ENCODE assay signal across 12 mouse cellular contexts in genomic region chr17:26575786-26576690, GRCm38 (mm10). TPM values are rescaled to one million over a fixed set of nuclear protein-coding genes. Genes with fewer than 3 reads are reported as not detected.
DNase-seq lines count a peak whose midpoint lies in the region; ATAC-seq and TF ChIP-seq lines count a peak whose summit lies in the region.
"Had no signal": no experiment of that assay in that cellular context is flagged by ENCODE, and none has a peak within 500 bp of the region (broad histone marks: within the 10 kb centered on the region; RNA-seq: fewer than 3 reads in every experiment).

No protein-coding gene starts in this region.

- no peaks in the 10 kb centered on the region for H3K9me3 ChIP-seq in forebrain, embryonic 12.5 days
- no peaks in the 10 kb centered on the region for H3K9me3 ChIP-seq in forebrain, postnatal 0 days (ENCODE audit: low read length)
- H3K9me3 ChIP-seq in hindbrain, embryonic 10.5 days: no peaks in the 10 kb centered on the region
- H3K9me3 ChIP-seq in hindbrain, embryonic 12.5 days (replicated peaks): no peaks in the 10 kb centered on the region
- no peaks in the 10 kb centered on the region for H3K9me3 ChIP-seq in G1E (replicated peaks)
- H3K9me3 ChIP-seq: hindbrain, embryonic 15.5 days had no signal

- H3K36me3 ChIP-seq in forebrain, embryonic 12.5 days (replicated peaks): peaks cover 44% of the 10 kb centered on the region
- peaks cover 30% of the 10 kb centered on the region for H3K36me3 ChIP-seq in forebrain, postnatal 0 days (ENCODE audit: insufficient read depth)
- H3K36me3 ChIP-seq in hindbrain, embryonic 10.5 days: peaks cover 82% of the 10 kb centered on the region
- H3K36me3 ChIP-seq in hindbrain, embryonic 12.5 days: peaks cover 23% of the 10 kb centered on the region; the same call in 1 of the 2 replicates
- peaks cover 82% of the 10 kb centered on the region for H3K36me3 ChIP-seq in G1E (replicated peaks)
- H3K36me3 ChIP-seq: hindbrain, embryonic 15.5 days had no signal

- intact Hi-C loops in left cerebral cortex, postnatal 14 days (cut with DNase I): no loop called here

- H3K27ac ChIP-seq in forebrain, embryonic 12.5 days: peak overlapping the region; percentile 42
- no peak overlapping the region for H3K27ac ChIP-seq in forebrain, postnatal 0 days (ENCODE audit: low read depth, low read length)
- H3K27ac ChIP-seq in hindbrain, embryonic 10.5 days: 0 out of 2 replicates have a peak overlapping the region, but pooled peaks have one; percentile 40
- no peak overlapping the region for H3K27ac ChIP-seq in hindbrain, embryonic 12.5 days
- H3K27ac ChIP-seq: hindbrain, embryonic 15.5 days had no signal

- peaks cover 12% of the 10 kb centered on the region; the same call in 1 of the 2 replicates for H3K4me1 ChIP-seq in forebrain, embryonic 12.5 days
- H3K4me1 ChIP-seq in forebrain, postnatal 0 days (ENCODE audit: insufficient read depth): no peaks in the 10 kb centered on the region
- 0 out of 2 replicates have a peak, but pooled peaks cover 5% of the 10 kb centered on the region for H3K4me1 ChIP-seq in hindbrain, embryonic 10.5 days (replicated peaks)
- no peaks in the 10 kb centered on the region for H3K4me1 ChIP-seq in hindbrain, embryonic 12.5 days
- H3K4me1 ChIP-seq in G1E (ENCODE audit: insufficient read depth, low read depth, low read length): peaks cover 45% of the 10 kb centered on the region

- WGBS in forebrain, embryonic 12.5 days: 78% methylated on average over 12 of the region's 12 CpGs
- 63% methylated on average over 12 of the region's 12 CpGs for WGBS in forebrain, postnatal 0 days
- WGBS in hindbrain, embryonic 10.5 days: 90% methylated on average over 12 of the region's 12 CpGs
- WGBS in hindbrain, embryonic 12.5 days: 86% methylated on average over 12 of the region's 12 CpGs

- H3K4me3 ChIP-seq in forebrain, embryonic 12.5 days (replicated peaks): no peak overlapping the region
- no peak overlapping the region for H3K4me3 ChIP-seq in forebrain, postnatal 0 days (ENCODE audit: low read depth, low read length)
- no peak overlapping the region for H3K4me3 ChIP-seq in hindbrain, embryonic 10.5 days
- no peak overlapping the region for H3K4me3 ChIP-seq in hindbrain, embryonic 12.5 days
- H3K4me3 ChIP-seq in G1E (ENCODE audit: low read depth, low read length): peak overlapping the region; percentile 47; the same call in 1 of the 2 replicates
- H3K4me3 ChIP-seq: hindbrain, embryonic 15.5 days had no signal

- H3K27me3 ChIP-seq in forebrain, embryonic 12.5 days: no peaks in the 10 kb centered on the region
- no peaks in the 10 kb centered on the region for H3K27me3 ChIP-seq in forebrain, postnatal 0 days (ENCODE audit: insufficient read depth, low read length)
- no peaks in the 10 kb centered on the region for H3K27me3 ChIP-seq in hindbrain, embryonic 10.5 days (ENCODE audit: insufficient read depth, poor library complexity, severe bottlenecking)
- no peaks in the 10 kb centered on the region for H3K27me3 ChIP-seq in hindbrain, embryonic 12.5 days
- H3K27me3 ChIP-seq in G1E (ENCODE audit: insufficient read depth, low read length): no peaks in the 10 kb centered on the region
- H3K27me3 ChIP-seq: hindbrain, embryonic 15.5 days had no signal

- DNase-seq in forebrain, postnatal 0 days: no peak
- no peak for DNase-seq in hindbrain, embryonic 10.5 days (ENCODE audit: low spot score)
- peak; percentile 70 for DNase-seq in G1E (ENCODE audit: low spot score)
- peak; percentile 56 to 65 for DNase-seq in left cerebral cortex, postnatal 14 days (ENCODE audit: low spot score in 2 of 2)
- no peak for DNase-seq in urinary bladder, postnatal 10 days (ENCODE audit: low spot score)
- DNase-seq in embryo, embryonic 11 days: no peak
- DNase-seq: cerebellum, adult 11 months; spleen, adult 18-20 months; thymus, adult 18-20 months had no signal

- no peak for TF ChIP-seq CTCF in forebrain, postnatal 0 days (IDR thresholded peaks at IDR 0.05; ENCODE audit: low read depth)
- no peak for TF ChIP-seq CTCF in G1E (IDR thresholded peaks at IDR 0.05; ENCODE audit: low read depth, low read length)

- H3K9ac ChIP-seq in forebrain, embryonic 12.5 days: no peak overlapping the region
- H3K9ac ChIP-seq in forebrain, postnatal 0 days: no peak overlapping the region
- H3K9ac ChIP-seq in hindbrain, embryonic 12.5 days: no peak overlapping the region
- H3K9ac ChIP-seq: hindbrain, embryonic 15.5 days had no signal

- no peak overlapping the region for H3K4me2 ChIP-seq in forebrain, embryonic 12.5 days
- H3K4me2 ChIP-seq in forebrain, postnatal 0 days (ENCODE audit: low read depth): no peak overlapping the region
- no peak overlapping the region for H3K4me2 ChIP-seq in hindbrain, embryonic 12.5 days (replicated peaks)
- H3K4me2 ChIP-seq: hindbrain, embryonic 15.5 days had no signal

- ATAC-seq in forebrain, embryonic 12.5 days (ENCODE audit: low FRiP score): no peak
- ATAC-seq in forebrain, postnatal 0 days: no peak
- no peak for ATAC-seq in hindbrain, embryonic 12.5 days (ENCODE audit: low FRiP score)
- peak; percentile 68 for ATAC-seq in G1E (ENCODE audit: extremely low read depth, insufficient number of reproducible peaks, low FRiP score, poor library complexity, severe bottlenecking)

RNA-seq across cellular contexts. Expression of gene Dusp1, which starts 14.1 kb away (rescaled TPM):
- 39.8 and 47.2 TPM in 2 replicates for polyA plus RNA-seq in forebrain, embryonic 12.5 days (2016; fragmentation: Nextera tagmentation; extraction: Ambion mirVana)
- 32.7 and 41.0 TPM in 2 replicates for total RNA-seq in forebrain, postnatal 0 days (2014; rRNA removed)
- polyA plus RNA-seq in forebrain, postnatal 0 days (2015; fragmentation: Nextera tagmentation; extraction: Ambion mirVana): 36.0 and 38.5 TPM in 2 replicates
- polyA plus RNA-seq in hindbrain, embryonic 10.5 days (2016; fragmentation: Nextera tagmentation; extraction: Ambion mirVana): 26.8 and 36.8 TPM in 2 replicates
- 33.0 and 38.5 TPM in 2 replicates for polyA plus RNA-seq in hindbrain, embryonic 12.5 days (2016; fragmentation: Nextera tagmentation; extraction: Ambion mirVana)
- 41.8 and 43.0 TPM in 2 replicates for total RNA-seq in G1E (2014; fragmentation: Nextera tagmentation)
- total RNA-seq in G1E (2017): 4.9 and 5.0 TPM in 2 replicates
- polyA plus RNA-seq in G1E (2012): 5.5 and 6.3 TPM in 2 replicates
- 10 to 100 TPM; 28.4 to 33.2 TPM for total RNA-seq in left cerebral cortex, postnatal 14 days (2021)

RNA-seq across cellular contexts. Expression of gene Ergic1, which starts 14.7 kb away (rescaled TPM):
- 99.9 and 105 TPM in 2 replicates for polyA plus RNA-seq in forebrain, embryonic 12.5 days (2016; fragmentation: Nextera tagmentation; extraction: Ambion mirVana)
- 137 and 186 TPM in 2 replicates for total RNA-seq in forebrain, postnatal 0 days (2014; rRNA removed)
- polyA plus RNA-seq in forebrain, postnatal 0 days (2015; fragmentation: Nextera tagmentation; extraction: Ambion mirVana): 103 and 106 TPM in 2 replicates
- 97.7 and 103 TPM in 2 replicates for polyA plus RNA-seq in hindbrain, embryonic 10.5 days (2016; fragmentation: Nextera tagmentation; extraction: Ambion mirVana)
- 85.3 and 90.3 TPM in 2 replicates for polyA plus RNA-seq in hindbrain, embryonic 12.5 days (2016; fragmentation: Nextera tagmentation; extraction: Ambion mirVana)
- total RNA-seq in G1E (2014; fragmentation: Nextera tagmentation): 92.7 and 103 TPM in 2 replicates
- total RNA-seq in G1E (2017): 22.1 and 23.2 TPM in 2 replicates
- 31.7 and 37.1 TPM in 2 replicates for polyA plus RNA-seq in G1E (2012)
- 100 to 1,000 TPM; 180 to 195 TPM for total RNA-seq in left cerebral cortex, postnatal 14 days (2021)

Comparison
In these comparisons a context has a peak if more than half of its experiments do, and no peak if none do; other contexts are left out.
1. H3K27ac ChIP-seq: peak in forebrain, embryonic 12.5 days (single experiment) and hindbrain, embryonic 10.5 days (single experiment); none in forebrain, postnatal 0 days (single experiment) and hindbrain, embryonic 12.5 days (single experiment).
2. DNase-seq: peak in G1E (single experiment) and left cerebral cortex, postnatal 14 days (2 of 2); none in forebrain, postnatal 0 days (single experiment), hindbrain, embryonic 10.5 days (single experiment), urinary bladder, postnatal 10 days (single experiment) and embryo, embryonic 11 days (single experiment).